Mouse (Mus musculus): ENCODE data around the gene Idh2.

GRCm38 (mm10) chr7:80138375-80138774 lies 23.2 kb upstream of the Idh2 start:
- TF ChIP-seq POLR2A (IDR thresholded peaks at IDR 0.05; ENCODE audit: low read depth, low read length) (no peak), CTCF (IDR thresholded peaks at IDR 0.05; ENCODE audit: borderline replicate concordance, insufficient read depth, low read length) (no peak)

Data from embryonic fibroblast, embryonic 13.5 days (primary cell).